Mouse (Mus musculus): ENCODE measurements at regions not wholly inside any gene's neighbourhood (a gene's known extent, or its start where the extent isn't known, plus 50 kb on each side); places are given as distances from the start of the nearest gene placed in this dataset.
A peak's percentile ranks its signal among the peaks of the same experiment; 100 is the strongest.

- DNase-seq (ENCODE audit: low read depth, low spot score) = no peak
These were observed 55.4 kb downstream of the Pja1 start for GRCm38 (mm10) chrX:99415701-99416100.

- no peak for DNase-seq (ENCODE audit: low read depth, low spot score)
These were observed 60.1 kb downstream of the Pja1 start for GRCm38 (mm10) chrX:99410942-99411341.

- no peak for DNase-seq (ENCODE audit: low read depth, low spot score)
These were observed 61.2 kb downstream of the Pja1 start for GRCm38 (mm10) chrX:99409858-99410257.

- DNase-seq (ENCODE audit: low read depth, low spot score) = no peak
These were observed 61.7 kb downstream of the Pja1 start for GRCm38 (mm10) chrX:99409331-99409730.

- no peak for DNase-seq (ENCODE audit: low read depth, low spot score)
These were observed 62.3 kb downstream of the Pja1 start for GRCm38 (mm10) chrX:99408804-99409203.

GRCm38 (mm10) chrX:99405843-99406242, 65.2 kb downstream of the Pja1 start:
- no peak for DNase-seq (ENCODE audit: low read depth, low spot score)

GRCm38 (mm10) chrX:99403521-99404149, 67.4 kb downstream of the Pja1 start:
- DNase-seq (ENCODE audit: low read depth, low spot score) = no peak

- no peak for DNase-seq (ENCODE audit: low read depth, low spot score)
These were observed 68.1 kb downstream of the Pja1 start for GRCm38 (mm10) chrX:99402841-99403520.

GRCm38 (mm10) chrX:99397344-99397743, 73.7 kb downstream of the Pja1 start:
- no peak for DNase-seq (ENCODE audit: low read depth, low spot score)

- DNase-seq (ENCODE audit: low read depth, low spot score) = no peak
These were observed 74.9 kb downstream of the Pja1 start for GRCm38 (mm10) chrX:99396180-99396579.

- no peak for DNase-seq (ENCODE audit: low read depth, low spot score)
These were observed 76.0 kb downstream of the Pja1 start for GRCm38 (mm10) chrX:99395067-99395466.

- no peak for DNase-seq (ENCODE audit: low read depth, low spot score)
These were observed 79.4 kb downstream of the Pja1 start for GRCm38 (mm10) chrX:99391628-99392027.

GRCm38 (mm10) chrX:99390462-99390838, 80.6 kb downstream of the Pja1 start:
- no peak for DNase-seq (ENCODE audit: low read depth, low spot score)

GRCm38 (mm10) chrX:99389778-99390461, 81.2 kb downstream of the Pja1 start:
- DNase-seq (ENCODE audit: low read depth, low spot score) = no peak

GRCm38 (mm10) chrX:99370711-99371110, 100.4 kb downstream of the Pja1 start:
- no peak for DNase-seq (ENCODE audit: low read depth, low spot score)

- DNase-seq (ENCODE audit: low read depth, low spot score) = no peak
These were observed 101.7 kb downstream of the Pja1 start for GRCm38 (mm10) chrX:99369258-99369900.

- DNase-seq (ENCODE audit: low read depth, low spot score) = no peak
These were observed 107.0 kb downstream of the Pja1 start for GRCm38 (mm10) chrX:99364072-99364471.

- peak; percentile 6 for DNase-seq (ENCODE audit: low read depth, low spot score)
These were observed 110.8 kb downstream of the Pja1 start for GRCm38 (mm10) chrX:99360095-99360890.

- DNase-seq (ENCODE audit: low read depth, low spot score) = no peak
These were observed 112.3 kb downstream of the Pja1 start for GRCm38 (mm10) chrX:99358784-99359183.

GRCm38 (mm10) chrX:99358051-99358617, 112.9 kb downstream of the Pja1 start:
- DNase-seq (ENCODE audit: low read depth, low spot score) = peak; percentile 2

- no peak for DNase-seq (ENCODE audit: low read depth, low spot score)
These were observed 115.9 kb downstream of the Pja1 start for GRCm38 (mm10) chrX:99355128-99355527.
